Mouse (Mus musculus): ENCODE data around the gene Tk1. TPM values are rescaled to one million over a fixed set of nuclear protein-coding genes. Genes with fewer than 3 reads are reported as not detected.

Gene Tk1
- polyA plus RNA-seq, 1 experiment from 2014 or later: 158 TPM

DNA sequence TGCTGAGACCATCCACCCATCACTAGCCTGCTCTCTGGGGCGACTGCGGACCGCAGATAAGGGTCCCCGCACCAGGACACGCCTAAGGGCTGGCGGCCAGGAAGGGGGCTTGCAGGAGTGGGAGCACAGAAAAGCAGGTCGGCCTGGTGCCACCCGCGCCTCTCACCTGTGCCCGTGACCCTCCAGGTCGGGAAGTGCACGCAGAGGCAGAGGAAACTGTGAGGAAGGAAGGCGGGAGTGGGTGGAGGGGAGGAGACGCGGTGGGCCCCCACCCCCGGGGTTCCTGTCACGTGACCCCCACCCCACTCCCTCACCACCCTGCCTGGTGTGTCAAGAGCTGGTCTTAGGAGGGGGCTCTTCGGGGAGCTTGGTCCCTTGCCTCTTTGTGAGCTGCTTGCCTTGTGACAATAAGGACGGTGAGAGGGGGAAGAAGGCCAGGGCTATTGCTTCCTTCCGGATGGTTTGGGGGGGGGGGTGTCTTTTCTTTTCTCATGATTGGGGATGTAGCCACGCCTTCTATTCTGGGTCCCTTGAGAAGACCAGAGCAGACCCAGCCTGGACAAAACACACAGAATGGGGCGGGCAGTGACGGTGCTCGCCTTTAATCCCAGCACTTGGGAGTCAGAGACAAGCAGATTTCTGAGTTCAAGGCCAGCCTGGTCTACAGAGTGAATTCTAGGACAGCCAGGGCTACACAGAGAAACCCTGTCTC is 43.7 kb downstream of the Tk1 start, which contains the start of the genes Tmc8 and Tmc6:
TSS of gene Tmc8 (plus strand) at position 84 of the 712 bp plus-strand sequence.
TSS of gene Tmc6 (minus strand) at position 206 of the 712 bp plus-strand sequence.
- ATAC-seq (ENCODE audit: insufficient read depth) (no peak), DNase-seq (peak; percentile 39)
- peak within 1 kb of the TSS; percentile 89 for H3K27ac ChIP-seq (ENCODE audit: low read depth)
- no peak for TF ChIP-seq CTCF (IDR thresholded peaks at IDR 0.05; ENCODE audit: low read depth)
- H3K4me1 ChIP-seq (ENCODE audit: insufficient read depth): peaks cover 28% of the 10 kb centered on the region
- H3K4me3 ChIP-seq (ENCODE audit: low read depth, low read length): peak within 1 kb of the TSS; percentile 50
- peak within 1 kb of the TSS; percentile 57 for H3K9ac ChIP-seq
- H3K36me3 ChIP-seq (ENCODE audit: insufficient read depth): 0 out of 2 replicates have a peak, but pooled peaks cover 6% of the 10 kb centered on the region
- H3K4me2 ChIP-seq: peak within 1 kb of the TSS; percentile 98
- no peaks in the 10 kb centered on the region for H3K27me3 ChIP-seq (ENCODE audit: insufficient read depth, low read length)
- 45% methylated on average over 24 of the region's 24 CpGs for WGBS
- no peaks in the 10 kb centered on the region for H3K9me3 ChIP-seq (ENCODE audit: low read depth, low read length)

DNA sequence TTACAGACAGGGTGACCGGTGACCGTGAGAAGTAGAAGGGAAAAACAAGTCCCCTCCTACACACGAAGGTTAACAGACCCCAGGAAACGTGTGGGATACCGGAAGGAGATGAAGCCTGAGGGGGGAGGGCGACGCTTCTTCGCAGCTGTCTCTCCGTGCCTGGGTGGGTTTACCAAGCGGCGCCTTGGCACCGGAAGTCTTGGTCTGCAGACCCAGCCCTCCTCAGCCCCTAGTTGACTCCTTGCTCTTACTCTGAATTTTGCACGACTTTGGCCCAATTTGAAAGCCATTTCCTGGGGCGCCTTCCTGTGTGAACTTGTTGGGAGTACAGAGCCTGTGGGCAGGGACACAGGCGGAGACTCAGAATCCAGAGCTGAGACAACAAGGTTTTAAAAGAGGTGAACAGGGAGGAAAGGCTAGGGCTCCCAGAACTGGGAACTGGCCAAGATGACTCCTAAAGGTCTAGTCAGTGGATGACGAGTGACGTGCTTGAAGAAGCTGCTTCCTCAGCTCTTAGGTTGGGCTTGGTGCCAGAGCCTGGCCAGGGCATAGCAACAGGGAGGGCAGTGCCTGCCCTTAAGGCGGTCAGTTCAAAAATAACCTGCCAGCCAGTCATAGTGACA is 44.6 kb downstream of the Tk1 start:
- Histone ChIP-seq H3K27ac (ENCODE audit: low read depth) (peak overlapping the region; percentile 89), H3K9ac (peak overlapping the region; percentile 57), H3K27me3 (ENCODE audit: insufficient read depth, low read length) (no peaks in the 10 kb centered on the region), H3K9me3 (ENCODE audit: low read depth, low read length) (no peaks in the 10 kb centered on the region), H3K4me3 (ENCODE audit: low read depth, low read length) (peak overlapping the region; percentile 50), H3K4me1 (ENCODE audit: insufficient read depth) (peaks cover 28% of the 10 kb centered on the region), H3K36me3 (ENCODE audit: insufficient read depth) (0 out of 2 replicates have a peak, but pooled peaks cover 6% of the 10 kb centered on the region), H3K4me2 (peak overlapping the region; percentile 98)
- DNase-seq (peak; percentile 67), ATAC-seq (ENCODE audit: insufficient read depth) (no peak)
- TF ChIP-seq CTCF (IDR thresholded peaks at IDR 0.05; ENCODE audit: low read depth): no peak
- 15% methylated on average over 18 of the region's 18 CpGs for WGBS

DNA sequence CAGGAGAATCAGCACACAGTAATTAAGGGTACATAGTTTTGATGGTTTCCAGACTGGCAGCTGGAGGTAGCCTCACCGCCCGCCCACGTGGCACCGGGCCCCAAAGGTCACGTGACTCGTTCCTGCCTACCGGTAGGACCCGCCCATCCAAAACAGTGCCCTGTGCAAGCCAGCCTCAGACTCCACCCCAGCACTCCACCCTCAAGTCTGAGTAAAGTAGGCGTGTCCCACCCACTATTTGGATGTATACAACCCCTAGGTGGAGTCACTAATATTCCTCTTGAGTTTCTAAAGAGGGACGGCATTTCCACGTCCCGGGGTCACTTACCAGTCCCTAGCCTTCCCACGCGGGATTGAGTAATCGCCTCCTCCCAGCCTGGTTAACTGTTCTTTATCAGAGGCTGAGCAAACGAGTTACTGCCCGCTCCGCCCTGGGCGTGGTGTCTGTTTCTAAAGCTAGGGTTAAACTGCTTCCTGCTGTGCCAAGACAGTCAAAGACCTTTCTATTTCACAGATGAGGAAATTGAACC is 45.2 kb downstream of the Tk1 start:
- Histone ChIP-seq H3K4me2 (peak overlapping the region; percentile 98), H3K27ac (ENCODE audit: low read depth) (peak overlapping the region; percentile 89), H3K4me1 (ENCODE audit: insufficient read depth) (peaks cover 28% of the 10 kb centered on the region), H3K27me3 (ENCODE audit: insufficient read depth, low read length) (no peaks in the 10 kb centered on the region), H3K9ac (peak overlapping the region; percentile 57), H3K9me3 (ENCODE audit: low read depth, low read length) (no peaks in the 10 kb centered on the region), H3K36me3 (ENCODE audit: insufficient read depth) (0 out of 2 replicates have a peak, but pooled peaks cover 6% of the 10 kb centered on the region), H3K4me3 (ENCODE audit: low read depth, low read length) (peak overlapping the region; percentile 50)
- peak; percentile 73 for ATAC-seq (ENCODE audit: insufficient read depth)
- no peak; the same call in 1 of the 2 replicates for TF ChIP-seq CTCF (IDR thresholded peaks at IDR 0.05; ENCODE audit: low read depth)
- WGBS: 2% methylated on average over 19 of the region's 19 CpGs
- DNase-seq: peak; percentile 89

DNA sequence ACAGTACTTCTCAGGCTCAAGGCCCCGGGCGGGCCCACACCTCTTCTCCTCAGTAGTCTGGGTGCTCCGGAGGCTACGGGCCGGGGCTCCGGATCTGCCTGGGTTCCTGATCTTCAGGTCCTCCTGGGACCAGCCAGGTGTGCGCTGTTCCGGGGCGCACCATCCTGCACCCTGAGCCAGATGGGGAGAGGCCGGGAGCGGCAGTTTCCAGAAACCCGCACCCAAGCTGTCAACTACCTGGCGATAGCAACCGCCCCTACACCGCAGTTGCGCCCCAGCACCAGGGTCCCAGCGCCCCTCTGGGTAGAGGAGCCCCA is 45.7 kb downstream of the Tk1 start:
- peaks cover 28% of the 10 kb centered on the region for H3K4me1 ChIP-seq (ENCODE audit: insufficient read depth)
- H3K27ac ChIP-seq (ENCODE audit: low read depth): peak overlapping the region; percentile 89
- WGBS: 2% methylated on average over 17 of the region's 17 CpGs
- H3K9ac ChIP-seq: peak overlapping the region; percentile 57
- DNase-seq (no peak), ATAC-seq (ENCODE audit: insufficient read depth) (no peak; the same call in 1 of the 2 replicates)
- H3K4me3 ChIP-seq (ENCODE audit: low read depth, low read length): peak overlapping the region; percentile 50
- H3K27me3 ChIP-seq (ENCODE audit: insufficient read depth, low read length): no peaks in the 10 kb centered on the region
- TF ChIP-seq CTCF (IDR thresholded peaks at IDR 0.05; ENCODE audit: low read depth): no peak
- H3K4me2 ChIP-seq: peak overlapping the region; percentile 98
- no peaks in the 10 kb centered on the region for H3K9me3 ChIP-seq (ENCODE audit: low read depth, low read length)
- H3K36me3 ChIP-seq (ENCODE audit: insufficient read depth): 0 out of 2 replicates have a peak, but pooled peaks cover 6% of the 10 kb centered on the region

DNA sequence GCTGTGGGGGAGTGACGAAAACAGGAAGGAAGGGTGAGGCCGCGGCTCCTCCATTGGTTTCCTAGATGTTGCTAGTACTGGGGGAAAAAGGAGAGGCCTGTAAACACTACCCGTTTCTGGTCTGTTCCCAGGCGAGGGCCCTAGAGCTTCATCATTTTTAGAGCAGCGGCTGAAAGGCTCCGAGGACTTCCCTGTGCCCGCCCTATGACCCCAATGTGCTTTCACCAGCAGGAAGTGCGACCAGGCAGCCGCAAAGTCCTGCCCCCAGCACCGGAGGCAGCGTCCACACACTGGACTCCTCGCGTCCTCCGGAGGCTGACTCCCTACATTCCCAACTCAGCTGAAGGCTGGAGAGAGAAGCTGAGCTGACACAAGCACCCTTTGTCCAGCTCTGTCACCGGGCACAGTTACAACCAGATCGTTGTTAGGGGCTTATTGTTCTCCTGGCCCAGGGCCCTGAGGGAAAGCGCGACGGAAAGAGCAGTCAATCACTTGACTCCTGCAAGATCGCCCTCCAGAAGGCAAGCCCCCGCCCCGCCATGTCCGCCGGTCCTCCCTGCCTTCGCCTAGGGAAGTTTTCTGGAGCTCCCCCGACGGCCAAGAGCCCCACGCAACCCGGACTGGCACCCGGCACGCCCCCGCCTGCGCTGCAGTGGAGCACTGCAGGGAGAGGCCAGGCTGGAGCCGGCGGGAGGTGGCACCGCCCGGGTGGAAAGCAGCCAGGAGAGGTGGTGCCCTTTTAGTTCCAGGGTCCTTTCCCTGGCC is 46.3 kb downstream of the Tk1 start:
- no peaks in the 10 kb centered on the region for H3K9me3 ChIP-seq (ENCODE audit: low read depth, low read length)
- WGBS: 3% methylated on average over 38 of the region's 38 CpGs
- H3K9ac ChIP-seq: peak overlapping the region; percentile 57
- peak overlapping the region; percentile 98 for H3K4me2 ChIP-seq
- 0 out of 2 replicates have a peak, but pooled peaks cover 6% of the 10 kb centered on the region for H3K36me3 ChIP-seq (ENCODE audit: insufficient read depth)
- no peaks in the 10 kb centered on the region for H3K27me3 ChIP-seq (ENCODE audit: insufficient read depth, low read length)
- TF ChIP-seq CTCF (IDR thresholded peaks at IDR 0.05; ENCODE audit: low read depth): no peak
- DNase-seq (peak; percentile 77), ATAC-seq (ENCODE audit: insufficient read depth) (peak; percentile 43)
- H3K4me3 ChIP-seq (ENCODE audit: low read depth, low read length): peak overlapping the region; percentile 50
- peaks cover 28% of the 10 kb centered on the region for H3K4me1 ChIP-seq (ENCODE audit: insufficient read depth)
- H3K27ac ChIP-seq (ENCODE audit: low read depth): peak overlapping the region; percentile 89

DNA sequence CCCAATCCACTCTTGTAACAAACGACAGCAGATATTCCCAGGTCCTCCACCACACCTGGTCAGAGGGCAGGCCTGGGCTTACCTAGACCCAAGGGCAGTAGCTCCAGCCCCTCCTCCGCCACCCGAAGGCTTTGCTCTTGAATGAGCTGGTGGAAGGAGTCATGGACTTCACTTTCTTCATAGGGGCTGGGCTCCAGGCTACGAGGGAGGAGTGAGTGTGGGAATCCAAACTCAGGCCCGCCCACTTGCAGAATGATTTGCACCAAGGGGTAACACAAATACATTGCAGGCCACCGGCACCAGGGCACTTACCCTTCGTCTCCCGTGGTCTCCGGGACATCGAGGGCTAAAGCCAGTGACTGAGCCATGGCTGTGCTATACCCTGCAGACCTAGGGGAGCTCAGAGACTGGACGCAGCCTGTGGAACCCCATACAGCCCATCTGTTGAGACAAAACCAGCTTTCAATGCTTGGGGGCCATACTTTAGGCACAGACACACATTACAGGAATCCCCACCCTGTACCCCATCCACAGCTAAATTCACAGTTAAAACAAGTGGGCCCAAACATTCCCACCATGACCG is 47.0 kb downstream of the Tk1 start:
- peak; percentile 40 for DNase-seq
- Histone ChIP-seq H3K27me3 (ENCODE audit: insufficient read depth, low read length) (no peaks in the 10 kb centered on the region), H3K4me3 (ENCODE audit: low read depth, low read length) (peak overlapping the region; percentile 50), H3K36me3 (ENCODE audit: insufficient read depth) (0 out of 2 replicates have a peak, but pooled peaks cover 6% of the 10 kb centered on the region), H3K4me1 (ENCODE audit: insufficient read depth) (peaks cover 28% of the 10 kb centered on the region), H3K4me2 (peak overlapping the region; percentile 98), H3K27ac (ENCODE audit: low read depth) (peak overlapping the region; percentile 89), H3K9ac (peak overlapping the region; percentile 57), H3K9me3 (ENCODE audit: low read depth, low read length) (no peaks in the 10 kb centered on the region)
- WGBS: 51% methylated on average over 12 of the region's 12 CpGs
- ATAC-seq (ENCODE audit: insufficient read depth): no peak
- no peak for TF ChIP-seq CTCF (IDR thresholded peaks at IDR 0.05; ENCODE audit: low read depth)
